Mouse (Mus musculus): ENCODE data around the gene Mfap3. TPM values are rescaled to one million over a fixed set of nuclear protein-coding genes. Genes with fewer than 3 reads are reported as not detected.
A peak's percentile ranks its signal among the peaks of the same experiment; 100 is the strongest.

Gene Mfap3
- polyA plus RNA-seq, 1 experiment from 2014 or later: 14.6 TPM

- no peak for ATAC-seq
- Histone ChIP-seq H3K9ac (no peak overlapping the region), H3K9me3 (replicated peaks) (no peaks in the 10 kb centered on the region; the same call in 1 of the 2 replicates), H3K27ac (no peak overlapping the region), H3K27me3 (replicated peaks) (peaks cover 8% of the 10 kb centered on the region; the same call in 1 of the 2 replicates), H3K4me2 (no peak overlapping the region), H3K4me1 (no peaks in the 10 kb centered on the region), H3K4me3 (no peak overlapping the region), H3K36me3 (no peaks in the 10 kb centered on the region)
- WGBS (ENCODE audit: insufficient replicate concordance): 36% methylated on average over 2 of the region's 2 CpGs
Observed at GRCm38 (mm10) chr11:57568950-57569490, 50.6 kb downstream of the Mfap3 start.

GRCm38 (mm10) chr11:57571035-57571434, 52.6 kb downstream of the Mfap3 start:
- no peaks in the 10 kb centered on the region; the same call in 1 of the 2 replicates for H3K9me3 ChIP-seq (replicated peaks)
- 71% methylated on average over 3 of the region's 3 CpGs for WGBS (ENCODE audit: insufficient replicate concordance)
- ATAC-seq: no peak
- no peak overlapping the region for H3K4me2 ChIP-seq
- H3K9ac ChIP-seq: no peak overlapping the region
- H3K4me3 ChIP-seq: no peak overlapping the region
- H3K27ac ChIP-seq: no peak overlapping the region
- H3K4me1 ChIP-seq: no peaks in the 10 kb centered on the region
- peaks cover 8% of the 10 kb centered on the region; the same call in 1 of the 2 replicates for H3K27me3 ChIP-seq (replicated peaks)
- H3K36me3 ChIP-seq: no peaks in the 10 kb centered on the region

- 50% methylated on average over 14 of the region's 14 CpGs for WGBS (ENCODE audit: insufficient replicate concordance)
- Histone ChIP-seq H3K9ac (no peak overlapping the region), H3K27ac (no peak overlapping the region), H3K36me3 (no peaks in the 10 kb centered on the region), H3K27me3 (replicated peaks) (no peaks in the 10 kb centered on the region), H3K4me3 (no peak overlapping the region), H3K4me1 (no peaks in the 10 kb centered on the region), H3K4me2 (no peak overlapping the region), H3K9me3 (replicated peaks) (no peaks in the 10 kb centered on the region; the same call in 1 of the 2 replicates)
- ATAC-seq: no peak
Observed at GRCm38 (mm10) chr11:57573686-57574274, 55.3 kb downstream of the Mfap3 start.

GRCm38 (mm10) chr11:57576871-57577515, 58.5 kb downstream of the Mfap3 start:
- no peak for ATAC-seq
- no peaks in the 10 kb centered on the region for H3K27me3 ChIP-seq (replicated peaks)
- no peaks in the 10 kb centered on the region for H3K36me3 ChIP-seq
- H3K27ac ChIP-seq: no peak overlapping the region
- H3K4me3 ChIP-seq: no peak overlapping the region
- H3K4me1 ChIP-seq: no peaks in the 10 kb centered on the region
- H3K9me3 ChIP-seq (replicated peaks): no peaks in the 10 kb centered on the region
- no peak overlapping the region for H3K4me2 ChIP-seq
- WGBS (ENCODE audit: insufficient replicate concordance): 64% methylated on average over 6 of the region's 6 CpGs
- H3K9ac ChIP-seq: no peak overlapping the region

GRCm38 (mm10) chr11:57582818-57583635, 64.6 kb downstream of the Mfap3 start:
- WGBS (ENCODE audit: insufficient replicate concordance): 21% methylated on average over 10 of the region's 10 CpGs
- ATAC-seq: 0 out of 2 replicates have a peak, but pooled peaks have one; percentile 18
- peak overlapping the region; percentile 42 for H3K4me2 ChIP-seq

More at GRCm38 (mm10) chr11:57582818-57583635, 64.6 kb downstream of the Mfap3 start:
- Histone ChIP-seq H3K9ac (no peak overlapping the region), H3K36me3 (no peaks in the 10 kb centered on the region), H3K9me3 (replicated peaks) (no peaks in the 10 kb centered on the region), H3K27ac (peak overlapping the region; percentile 48; the same call in 1 of the 2 replicates), H3K4me3 (no peak overlapping the region), H3K27me3 (replicated peaks) (no peaks in the 10 kb centered on the region), H3K4me1 (peaks cover 38% of the 10 kb centered on the region)

Other genes starting within 250 kb of the Mfap3 start
- 37.2 and 42.1 TPM in 2 replicates for gene Fam114a2, start within 50 bp of the Mfap3 start, polyA plus RNA-seq (2016; fragmentation: Nextera tagmentation; extraction: Ambion mirVana)
- 34.2 and 36.3 TPM in 2 replicates for gene Galnt10, start 126.8 kb downstream of the Mfap3 start, polyA plus RNA-seq (2016; fragmentation: Nextera tagmentation; extraction: Ambion mirVana)

Data from liver, embryonic 12.5 days (tissue).